Mouse (Mus musculus): ENCODE results near the gene Hist1h2bp. TPM values are rescaled to one million over a fixed set of nuclear protein-coding genes. Genes with fewer than 3 reads are reported as not detected.
A peak's percentile ranks its signal among the peaks of the same experiment; 100 is the strongest.
"Not testable (repeated sequence)": the region's sequence is repeated elsewhere in the genome, so short reads cannot be mapped to it uniquely, and the experiment has no call there.

Gene Hist1h2bp
- total RNA-seq, 2 experiments from 2014 or later: 7.8 to 11.4 TPM

DNA sequence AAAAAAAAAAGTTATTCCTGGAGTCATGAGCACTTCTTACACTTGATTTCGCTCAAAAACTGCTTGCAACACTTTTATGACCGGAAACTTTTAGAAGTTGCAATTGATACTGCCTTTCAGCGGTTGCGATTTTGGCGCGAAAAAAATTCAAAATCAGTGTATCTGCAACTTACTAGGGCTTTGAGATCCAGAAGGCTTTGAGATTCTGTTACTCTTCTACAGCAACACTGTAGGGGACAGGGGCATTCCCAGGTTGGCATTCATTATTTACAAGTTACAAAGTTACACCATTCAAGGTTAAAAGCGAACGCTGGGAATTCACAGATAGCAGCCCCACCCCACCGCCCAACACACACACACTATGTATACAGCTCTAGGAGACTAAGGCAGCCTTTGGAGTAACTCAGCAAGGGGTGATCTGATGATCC, 3.5 kb upstream of the Hist1h2bp start:
- no peak for DNase-seq

DNA sequence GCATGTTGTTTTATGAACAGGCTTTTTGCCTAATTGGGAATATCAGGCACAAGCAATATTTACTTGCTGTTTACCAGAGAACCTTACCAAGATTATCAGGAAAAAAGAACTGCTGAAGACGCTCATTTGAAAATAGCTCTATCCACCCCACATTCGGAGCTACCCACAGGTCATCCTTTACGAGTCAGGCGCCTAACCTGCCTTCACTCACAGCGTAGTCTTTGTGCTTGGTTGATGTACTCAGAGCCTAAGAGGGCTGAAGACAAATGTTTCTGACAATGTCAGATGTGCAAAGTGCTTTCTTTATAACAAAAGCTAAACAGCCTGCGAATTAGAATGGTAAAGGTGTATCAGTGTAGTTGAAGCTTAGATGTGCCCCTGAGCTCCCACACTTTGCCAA, 3.0 kb upstream of the Hist1h2bp start:
- no peak for DNase-seq

DNA sequence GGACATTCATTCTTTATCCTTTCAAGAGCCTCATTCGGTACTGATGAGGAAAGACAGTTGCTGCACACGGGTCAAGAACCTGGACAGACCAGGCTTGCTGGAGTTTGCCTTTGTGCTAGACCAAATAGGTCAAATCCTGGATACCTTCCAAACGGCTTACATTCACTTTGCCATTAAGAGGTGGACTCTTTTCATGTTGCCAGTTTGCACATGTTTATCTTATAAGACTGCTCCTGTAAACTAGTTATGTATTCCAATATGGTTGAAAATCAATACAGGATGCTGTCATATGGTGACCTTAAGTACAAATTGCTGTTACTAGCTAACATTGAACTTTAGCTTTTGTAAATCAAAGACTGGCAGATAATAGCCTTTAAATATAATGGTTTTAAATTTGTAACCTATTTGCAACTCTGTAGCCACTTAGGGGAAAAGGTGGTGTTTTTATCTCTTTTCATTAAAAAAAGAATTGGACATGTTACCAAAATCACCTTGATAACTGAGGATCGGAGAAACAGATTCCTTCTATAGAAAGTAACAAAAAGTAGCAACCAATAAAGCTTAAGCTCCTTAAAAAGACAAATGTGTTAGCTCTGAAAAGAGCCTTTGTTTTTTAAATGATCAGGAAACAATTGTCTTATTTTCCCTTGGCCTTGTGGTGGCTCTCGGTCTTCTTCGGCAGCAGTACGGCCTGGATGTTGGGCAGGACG, 917 bp upstream of the Hist1h2bp start:
- no peak for DNase-seq

DNA sequence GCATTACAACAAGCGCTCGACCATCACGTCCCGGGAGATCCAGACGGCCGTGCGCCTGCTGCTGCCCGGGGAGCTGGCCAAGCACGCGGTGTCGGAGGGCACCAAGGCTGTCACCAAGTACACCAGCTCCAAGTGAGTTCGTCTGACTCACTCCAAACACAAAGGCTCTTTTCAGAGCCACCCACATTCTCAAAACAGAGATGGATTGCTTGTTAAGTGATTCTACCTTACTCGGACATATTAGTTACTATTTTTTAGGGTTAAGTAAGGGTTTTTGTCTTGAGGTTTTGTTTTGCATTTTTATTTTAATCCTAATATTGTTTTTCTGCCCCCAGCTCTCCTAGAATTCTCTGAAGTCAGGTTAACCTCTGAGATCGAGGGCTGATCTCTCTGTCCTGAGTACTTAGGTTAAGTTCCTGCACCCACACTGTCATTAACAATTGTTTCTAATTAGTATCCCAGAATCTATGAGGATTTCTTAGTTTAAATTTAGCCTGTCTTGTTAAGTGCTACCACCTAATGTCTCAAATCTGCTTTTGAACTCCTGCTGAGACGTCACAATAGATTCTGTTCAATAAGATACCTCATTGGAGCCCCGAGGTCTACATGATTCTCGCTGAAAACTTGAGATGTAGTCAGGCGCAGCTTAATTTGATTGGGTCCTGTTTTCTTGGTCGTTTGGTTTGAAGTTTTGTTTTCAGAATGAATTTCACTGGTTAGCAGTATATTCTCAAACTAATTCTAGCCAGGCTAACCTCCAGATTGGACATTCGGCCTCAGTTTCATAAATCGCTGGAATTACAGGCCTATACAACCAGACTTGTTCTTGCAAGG, 716 bp downstream of the Hist1h2bp start:
- no peak for DNase-seq

DNA sequence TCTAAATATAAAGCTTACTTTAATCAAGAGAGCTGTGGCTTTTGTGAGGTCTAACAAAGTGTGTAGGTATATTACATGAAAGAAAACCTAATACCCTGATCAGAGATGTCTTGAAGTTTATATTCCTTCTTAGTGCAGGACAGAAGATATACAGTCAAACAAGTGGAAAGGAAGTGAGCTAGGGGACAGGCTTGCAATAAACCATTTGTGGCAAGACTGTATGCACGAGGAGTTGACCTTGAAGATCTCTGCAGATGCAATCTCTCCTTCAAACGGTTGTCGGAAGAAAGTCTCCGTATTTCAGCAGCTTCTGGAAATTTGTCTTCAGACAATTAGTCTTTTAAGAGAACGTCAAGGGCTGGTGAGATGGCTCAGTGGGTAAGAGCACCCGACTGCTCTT, 2.7 kb downstream of the Hist1h2bp start:
- no peak for DNase-seq

DNA sequence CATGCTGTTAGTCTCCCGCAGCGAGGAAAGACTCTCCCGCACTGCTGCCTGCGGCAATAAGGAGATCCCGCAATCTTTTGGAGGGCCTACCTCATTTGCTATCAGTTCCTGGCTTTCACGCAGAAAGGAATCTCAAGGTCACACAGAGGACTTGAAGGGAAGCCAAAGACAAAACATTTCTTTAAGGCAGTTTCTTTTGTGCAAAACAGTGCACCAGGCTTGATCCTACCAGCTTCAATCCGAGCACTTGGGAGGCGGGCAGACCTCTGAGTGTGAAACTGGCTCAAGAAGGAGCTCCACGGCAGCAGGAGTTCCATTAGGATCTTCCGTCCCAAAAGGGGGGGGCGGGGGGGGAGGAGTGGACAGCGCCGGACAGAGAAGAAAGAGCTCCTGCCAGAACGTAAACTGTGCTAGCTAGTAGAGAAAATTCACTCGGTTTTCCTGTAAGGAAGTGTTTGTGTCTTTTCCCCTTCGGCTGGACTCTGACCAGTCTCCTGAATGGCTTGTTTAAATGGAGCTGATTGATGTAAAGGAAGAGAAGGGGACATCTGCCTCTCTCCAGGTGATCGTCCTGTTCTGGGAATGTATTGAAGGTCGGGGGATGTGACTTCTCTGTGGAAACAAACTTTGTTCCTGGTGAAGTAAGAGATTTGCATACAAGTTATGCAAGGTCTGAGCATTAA, 3.5 kb downstream of the Hist1h2bp start:
- DNase-seq: no peak

DNA sequence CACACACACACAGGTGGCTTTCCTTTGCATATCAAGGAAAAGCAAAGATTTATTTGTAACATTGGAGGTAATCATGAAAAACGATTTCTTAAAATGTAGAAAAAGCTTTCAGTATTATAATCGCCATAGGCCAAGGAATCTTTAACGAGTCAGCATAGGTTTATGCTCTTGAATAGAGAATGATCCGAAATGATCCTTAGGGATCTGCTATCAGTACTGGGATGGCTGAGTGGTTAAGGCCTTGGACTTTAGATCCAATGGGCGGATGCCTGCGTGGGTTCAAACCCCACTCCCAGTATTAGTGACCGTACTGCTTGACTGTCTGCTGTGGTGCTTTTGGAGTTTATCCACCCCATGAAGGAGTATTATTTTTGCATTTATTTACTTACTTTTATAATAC, 8.3 kb downstream of the Hist1h2bp start:
- no peak for DNase-seq

DNA sequence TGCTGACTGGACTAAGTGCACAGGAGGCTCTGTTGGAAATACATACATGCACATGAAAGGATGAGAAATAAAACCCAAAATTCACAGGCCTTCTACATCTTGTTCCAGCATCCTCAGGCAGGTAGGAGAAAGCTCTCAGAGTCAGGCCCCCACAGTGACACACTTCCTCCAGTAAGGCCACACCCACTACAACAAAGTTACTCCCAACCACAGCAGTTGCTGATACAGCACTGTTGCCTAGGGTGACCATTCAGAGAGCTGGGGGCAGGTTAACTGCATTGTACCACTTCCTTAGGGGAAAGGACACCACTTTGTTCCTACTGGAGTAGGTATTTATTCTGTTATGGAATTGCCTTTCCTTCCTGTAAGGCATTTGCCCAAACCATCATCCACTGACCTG, 9.9 kb downstream of the Hist1h2bp start:
- DNase-seq: not testable (repeated sequence)

DNA sequence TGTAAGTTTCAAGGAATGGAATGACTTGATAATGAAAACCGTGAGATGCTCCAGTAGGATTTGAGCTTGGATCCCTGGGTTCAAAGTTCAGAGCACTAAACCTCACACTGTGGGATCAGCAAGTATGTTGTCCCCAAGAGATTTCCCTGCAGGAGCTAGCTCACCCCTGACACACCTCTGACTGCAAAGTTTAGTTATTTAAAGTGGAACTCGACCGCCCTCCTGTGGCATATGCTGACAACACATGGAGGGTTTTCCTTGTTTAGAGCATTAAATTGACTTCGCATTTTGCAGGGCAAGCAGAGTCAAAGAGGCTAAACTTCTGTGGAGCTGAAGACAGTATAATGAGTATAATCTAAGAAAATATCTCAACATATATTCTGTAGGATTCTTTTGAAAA, 15.8 kb downstream of the Hist1h2bp start:
- not testable (repeated sequence) for DNase-seq

DNA sequence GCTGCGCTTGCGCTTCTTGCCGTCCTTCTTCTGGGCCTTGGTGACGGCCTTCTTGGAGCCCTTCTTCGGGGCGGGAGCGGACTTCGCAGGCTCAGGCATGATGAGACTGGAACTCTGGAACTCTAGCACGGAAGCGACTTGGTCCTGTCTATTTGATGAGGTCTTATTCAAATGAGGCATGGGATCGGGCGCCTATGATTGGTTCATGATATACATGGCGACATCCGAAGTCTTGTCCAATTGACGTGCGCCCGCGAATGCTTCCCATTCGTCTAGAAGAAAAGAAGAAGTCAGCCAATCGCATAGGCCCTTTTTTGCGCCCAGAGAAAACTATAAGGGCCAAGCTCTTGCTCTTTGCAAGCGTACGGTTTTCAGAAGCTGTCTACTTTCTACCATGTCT, 22.8 kb downstream of the Hist1h2bp start, which contains the start of the genes Hist1h2bq and Hist1h2ao:
TSS of gene Hist1h2bq (minus strand) at position 125 of the 400 bp plus-strand sequence.
TSS of gene Hist1h2ao (plus strand) at position 393 of the 400 bp plus-strand sequence.
- DNase-seq: not testable (repeated sequence)

DNA sequence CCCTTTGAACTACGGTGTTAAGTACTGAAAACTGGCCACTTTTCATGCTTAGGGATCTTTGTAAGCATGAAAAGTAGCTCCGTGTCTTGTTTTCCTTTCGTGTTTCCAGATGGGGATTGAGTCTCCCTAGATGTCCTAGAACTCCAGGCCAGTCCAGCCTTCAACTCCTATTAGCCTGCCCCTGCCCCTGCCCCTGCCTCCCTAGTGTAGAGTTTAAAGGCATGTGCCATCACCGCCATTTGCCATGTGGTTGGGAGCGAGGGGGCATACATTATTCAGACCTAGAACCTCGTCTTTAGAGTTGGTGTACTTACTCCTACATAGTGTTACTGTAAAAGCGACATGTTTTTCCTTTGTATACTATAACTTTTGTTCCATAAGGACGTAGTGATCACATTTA, 23.8 kb downstream of the Hist1h2bp start:
- DNase-seq: not testable (repeated sequence)

DNA sequence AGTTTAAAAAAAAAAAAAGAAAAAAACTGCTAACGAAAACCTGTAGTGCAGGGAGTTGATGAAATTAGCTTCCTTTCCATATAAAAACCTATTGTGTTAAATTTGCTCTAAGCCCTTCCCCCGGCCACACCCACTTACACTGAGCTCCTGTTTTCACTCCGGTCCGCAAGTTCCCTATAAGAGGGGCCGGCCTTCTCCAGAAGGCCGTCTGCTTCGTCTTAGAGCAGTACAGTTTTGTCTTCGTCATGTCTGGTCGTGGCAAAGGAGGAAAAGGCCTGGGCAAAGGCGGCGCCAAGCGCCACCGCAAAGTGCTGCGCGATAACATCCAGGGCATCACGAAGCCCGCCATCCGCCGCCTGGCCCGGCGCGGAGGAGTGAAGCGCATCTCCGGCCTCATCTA, 24.3 kb downstream of the Hist1h2bp start, which contains the start of gene Hist1h4m:
TSS of gene Hist1h4m (plus strand) at position 208 of the 400 bp plus-strand sequence.
- peak; percentile 42 to 63 for DNase-seq

DNA sequence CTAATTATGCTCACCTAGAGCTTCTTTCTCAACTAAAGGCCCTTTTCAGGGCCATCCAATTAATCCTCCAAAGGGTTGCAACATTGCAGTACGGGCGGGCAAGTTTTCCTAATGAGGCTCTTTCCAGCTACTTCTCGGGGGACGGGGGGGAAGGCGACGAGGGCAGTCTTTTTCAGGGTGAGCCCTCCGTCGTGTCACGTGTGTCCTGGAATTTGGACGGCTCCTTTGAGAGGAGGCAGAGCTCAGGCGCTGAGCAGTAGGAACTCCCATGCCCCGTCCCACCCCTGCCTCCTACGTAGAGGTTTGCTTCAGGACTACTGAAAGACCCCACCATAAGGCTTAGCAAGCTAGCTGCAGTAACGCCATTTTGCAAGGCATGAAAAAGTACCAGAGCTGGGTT, 24.8 kb downstream of the Hist1h2bp start:
- not testable (repeated sequence) for DNase-seq

DNA sequence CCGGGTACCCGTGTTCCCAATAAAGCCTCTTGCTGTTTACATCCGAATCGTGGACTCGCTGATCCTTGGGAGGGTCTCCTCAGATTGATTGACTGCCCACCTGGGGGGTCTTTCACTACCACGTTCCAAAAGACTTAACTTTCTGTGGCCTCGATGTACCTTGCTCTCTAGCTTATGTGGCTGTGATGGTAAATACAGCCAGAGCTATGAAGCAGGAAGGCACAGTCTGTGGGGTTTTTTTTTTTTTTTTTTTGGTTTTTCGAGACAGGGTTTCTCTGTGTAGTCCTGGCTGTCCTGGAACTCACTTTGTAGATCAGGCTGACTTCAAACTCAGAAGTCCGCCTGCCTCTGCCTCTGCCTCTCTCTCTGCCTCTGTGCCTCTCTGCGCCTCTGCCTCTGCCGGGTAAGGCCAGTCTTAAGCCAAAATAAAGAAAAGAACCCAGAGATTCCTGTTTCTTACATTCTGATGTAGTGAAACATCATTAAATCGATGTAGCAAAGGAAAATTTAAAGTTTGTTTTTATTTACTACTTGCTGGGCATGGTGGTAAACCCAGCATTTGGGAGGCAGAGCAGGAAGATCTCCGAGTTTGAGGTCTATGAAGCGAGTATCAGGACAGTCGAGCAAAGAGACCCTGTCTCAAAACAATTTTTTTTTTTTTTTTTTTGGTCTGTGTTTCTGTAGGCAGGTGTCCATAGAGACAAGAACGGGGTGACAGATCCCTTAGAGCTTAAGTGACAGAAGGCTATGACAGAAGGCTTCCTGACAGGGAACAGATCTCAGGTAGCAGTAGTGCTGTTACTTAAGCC, 33.0 kb downstream of the Hist1h2bp start:
- not testable (repeated sequence) for DNase-seq

DNA sequence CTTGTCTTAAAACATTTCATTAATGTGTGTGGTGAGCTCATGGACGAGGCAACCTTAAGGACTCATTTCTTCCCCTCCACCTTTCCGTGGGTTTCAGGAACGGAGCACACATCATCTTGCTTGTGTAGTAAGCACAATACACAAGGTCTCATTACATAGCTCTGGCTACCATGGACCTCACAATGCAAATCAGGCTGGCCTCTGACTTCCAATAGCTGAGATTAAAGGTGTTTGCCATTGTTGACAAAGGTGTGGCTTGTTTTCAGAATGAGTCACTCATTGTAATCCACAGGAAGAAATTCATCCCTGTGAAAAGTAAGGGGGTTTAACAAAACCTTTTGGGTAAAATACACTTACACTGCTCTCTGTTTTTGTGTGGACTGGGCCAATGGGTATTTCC, 41.2 kb downstream of the Hist1h2bp start:
- DNase-seq: no peak

DNA sequence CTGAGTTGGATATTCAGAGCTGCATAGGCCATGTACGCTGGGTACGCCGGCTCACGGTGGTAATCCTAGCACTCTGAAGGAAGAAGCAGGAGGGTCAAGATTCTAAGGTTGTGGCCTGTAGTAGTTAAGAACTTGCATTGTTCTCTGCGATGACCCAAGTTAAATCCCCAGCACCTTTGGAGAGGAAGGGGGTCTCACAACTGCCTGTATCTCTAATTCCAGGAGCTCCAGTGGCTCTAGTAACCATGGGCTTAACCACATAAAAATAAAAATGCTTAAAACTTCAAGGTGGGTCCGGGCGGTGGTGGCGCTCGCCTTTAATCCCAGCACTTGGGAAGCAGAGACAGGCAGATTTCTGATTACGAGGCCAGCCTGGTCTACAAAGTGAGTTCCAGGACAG, 43.1 kb downstream of the Hist1h2bp start:
- no peak for DNase-seq

DNA sequence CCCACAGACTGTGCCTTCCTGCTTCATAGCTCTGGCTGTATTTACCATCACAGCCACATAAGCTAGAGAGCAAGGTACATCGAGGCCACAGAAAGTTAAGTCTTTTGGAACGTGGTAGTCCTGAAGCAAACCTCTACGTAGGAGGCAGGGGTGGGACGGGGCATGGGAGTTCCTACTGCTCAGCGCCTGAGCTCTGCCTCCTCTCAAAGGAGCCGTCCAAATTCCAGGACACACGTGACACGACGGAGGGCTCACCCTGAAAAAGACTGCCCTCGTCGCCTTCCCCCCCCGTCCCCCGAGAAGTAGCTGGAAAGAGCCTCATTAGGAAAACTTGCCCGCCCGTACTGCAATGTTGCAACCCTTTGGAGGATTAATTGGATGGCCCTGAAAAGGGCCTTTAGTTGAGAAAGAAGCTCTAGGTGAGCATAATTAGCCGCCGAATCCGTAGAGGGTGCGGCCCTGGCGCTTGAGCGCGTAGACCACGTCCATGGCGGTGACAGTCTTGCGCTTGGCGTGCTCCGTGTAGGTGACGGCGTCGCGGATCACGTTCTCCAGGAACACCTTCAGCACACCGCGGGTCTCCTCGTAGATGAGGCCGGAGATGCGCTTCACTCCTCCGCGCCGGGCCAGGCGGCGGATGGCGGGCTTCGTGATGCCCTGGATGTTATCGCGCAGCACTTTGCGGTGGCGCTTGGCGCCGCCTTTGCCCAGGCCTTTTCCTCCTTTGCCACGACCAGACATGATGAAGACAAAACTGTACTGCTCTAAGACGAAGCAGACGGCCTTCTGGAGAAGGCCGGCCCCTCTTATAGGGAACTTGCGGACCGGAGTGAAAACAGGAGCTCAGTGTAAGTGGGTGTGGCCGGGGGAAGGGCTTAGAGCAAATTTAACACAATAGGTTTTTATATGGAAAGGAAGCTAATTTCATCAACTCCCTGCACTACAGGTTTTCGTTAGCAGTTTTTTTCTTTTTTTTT, 44.4 kb downstream of the Hist1h2bp start, which contains the start of gene Hist1h4n:
TSS of gene Hist1h4n (minus strand) at position 779 of the 977 bp plus-strand sequence.
- peak; percentile 33 to 36 for DNase-seq

DNA sequence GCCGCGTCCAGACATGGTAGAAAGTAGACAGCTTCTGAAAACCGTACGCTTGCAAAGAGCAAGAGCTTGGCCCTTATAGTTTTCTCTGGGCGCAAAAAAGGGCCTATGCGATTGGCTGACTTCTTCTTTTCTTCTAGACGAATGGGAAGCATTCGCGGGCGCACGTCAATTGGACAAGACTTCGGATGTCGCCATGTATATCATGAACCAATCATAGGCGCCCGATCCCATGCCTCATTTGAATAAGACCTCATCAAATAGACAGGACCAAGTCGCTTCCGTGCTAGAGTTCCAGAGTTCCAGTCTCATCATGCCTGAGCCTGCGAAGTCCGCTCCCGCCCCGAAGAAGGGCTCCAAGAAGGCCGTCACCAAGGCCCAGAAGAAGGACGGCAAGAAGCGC, 46.2 kb downstream of the Hist1h2bp start, which contains the start of the genes Hist1h2ap and Hist1h2br:
TSS of gene Hist1h2ap (minus strand) at position 47 of the 400 bp plus-strand sequence.
TSS of gene Hist1h2br (plus strand) at position 283 of the 400 bp plus-strand sequence.
- not testable (repeated sequence) for DNase-seq

Measured in layer of hippocampus, postnatal 36 days (tissue).